Mouse (Mus musculus) naive thymus-derived CD4-positive, alpha-beta T cell, adult 5 months (primary cell): ENCODE results near the gene Mfsd11. TPM values are rescaled to one million over a fixed set of nuclear protein-coding genes. Genes with fewer than 3 reads are reported as not detected.

Experiments used
- polyA plus RNA-seq: library from polyadenylated mRNA; unstranded; fragments of 100-300 nt; shearing (Covaris generic); gene quantifications from one replicate; pipeline ENCODE4 v1.2.1, GENCODE M21; 2017

The Mfsd11 gene
- polyA plus RNA-seq: 15.4 TPM

GRCm38 (mm10) chr11:116852291-116852890 lies at the start of gene Mfsd11:
Gene Mfsd11, plus strand, starts transcription at chr11:116852440.

GRCm38 (mm10) chr11:116827534-116828165 lies 24.6 kb upstream of the Mfsd11 start, which contains the start of gene Mxra7:
Gene Mxra7, minus strand, starts transcription at chr11:116828046.

GRCm38 (mm10) chr11:116843261-116844233 lies 8.7 kb upstream of the Mfsd11 start, which contains the start of the genes Mettl23 and Jmjd6:
Gene Mettl23, plus strand, starts transcription at chr11:116843278.
Gene Jmjd6, minus strand, starts transcription at chr11:116843449.

GRCm38 (mm10) chr11:116852891-116853511 lies 761 bp downstream of the Mfsd11 start, which contains the start of gene Srsf2:
Gene Srsf2, minus strand, starts transcription at chr11:116853094.

GRCm38 (mm10) chr11:116918323-116919185 lies 66.3 kb downstream of the Mfsd11 start, which contains the start of gene Mgat5b:
Gene Mgat5b, plus strand, starts transcription at chr11:116918863.

Other genes starting within 250 kb of the Mfsd11 start
- 15.5 TPM for gene Rhbdf2, start 225.4 kb upstream of the Mfsd11 start, polyA plus RNA-seq
- gene Prcd, start 198.9 kb upstream of the Mfsd11 start, polyA plus RNA-seq: not detected
- gene Cygb, start 198.1 kb upstream of the Mfsd11 start, polyA plus RNA-seq: not detected
- not detected for gene St6galnac1, start 76.9 kb upstream of the Mfsd11 start, polyA plus RNA-seq
- gene Mxra7, start 24.4 kb upstream of the Mfsd11 start, polyA plus RNA-seq: not detected
- gene Mettl23, start 9.2 kb upstream of the Mfsd11 start, polyA plus RNA-seq: 154 TPM
- gene Jmjd6, start 9.0 kb upstream of the Mfsd11 start, polyA plus RNA-seq: 111 TPM
- 412 TPM for gene Srsf2, start 654 bp downstream of the Mfsd11 start, polyA plus RNA-seq
- not detected for gene Mgat5b, start 66.4 kb downstream of the Mfsd11 start, polyA plus RNA-seq